25 mouse cellular contexts compared by ENCODE assay signal in genomic region chr5:129924820-129925452, GRCm38 (mm10). TPM values are rescaled to one million over a fixed set of nuclear protein-coding genes. Genes with fewer than 3 reads are reported as not detected.
DNase-seq lines count a peak whose midpoint lies in the region; ATAC-seq and TF ChIP-seq lines count a peak whose summit lies in the region.
"Had no signal": no experiment of that assay in that cellular context is flagged by ENCODE, and none has a peak within 500 bp of the region (broad histone marks: within the 10 kb centered on the region; RNA-seq: fewer than 3 reads in every experiment).

No protein-coding gene starts in this region.

- H3K4me3 ChIP-seq in lung, adult 2 months (replicated peaks; ENCODE audit: extremely low read depth, low read depth, low read length), result no peak overlapping the region
- H3K4me3 ChIP-seq in intestine, postnatal 0 days (ENCODE audit: low read depth, low read length), result no peak overlapping the region
- no peak overlapping the region for H3K4me3 ChIP-seq in hindbrain, embryonic 11.5 days (ENCODE audit: low read depth, low read length)
- H3K4me3 ChIP-seq: embryonic facial prominence, embryonic 10.5 days; heart, embryonic 15.5 days; layer of hippocampus, adult 2 months; limb, embryonic 12.5 days; liver, embryonic 13.5 days; lung, embryonic 15.5 days; midbrain, embryonic 12.5 days; neural tube, embryonic 15.5 days had no signal

- DNase-seq in lung, postnatal 36 days, result peak; percentile 14
- DNase-seq in lung, adult 2 months, result no peak
- DNase-seq in kidney, postnatal 25 days, result peak; percentile 36 to 65
- peak; percentile 49 for DNase-seq in yolk sac, embryonic 10.5 days (ENCODE audit: low spot score)
- no peak for DNase-seq in hindbrain, embryonic 11.5 days (ENCODE audit: low spot score)
- DNase-seq in right cerebral cortex, postnatal 4 days, result no peak
- no peak for DNase-seq in ovary, postnatal 10 days (ENCODE audit: low spot score)
- DNase-seq: adrenal gland, postnatal 25 days; cerebellum, adult 9-11 months; gastrocnemius, postnatal 25 days; heart, postnatal 36 days; layer of hippocampus, postnatal 36 days; liver, embryonic 13.5 days; lung, postnatal 4 days had no signal

- no peak overlapping the region for H3K4me2 ChIP-seq in intestine, postnatal 0 days (replicated peaks; ENCODE audit: low read depth)
- H3K4me2 ChIP-seq in hindbrain, embryonic 11.5 days (replicated peaks; ENCODE audit: low read depth, low read length), result no peak overlapping the region
- H3K4me2 ChIP-seq: heart, embryonic 15.5 days; hindbrain, embryonic 14.5 days; limb, embryonic 12.5 days; liver, embryonic 13.5 days; lung, embryonic 15.5 days; midbrain, embryonic 12.5 days; neural tube, embryonic 15.5 days had no signal

- TF ChIP-seq POLR2A in lung, adult 2 months (IDR thresholded peaks at IDR 0.05; ENCODE audit: borderline replicate concordance, extremely low read depth, low read depth, low read length), result no peak

- H3K4me1 ChIP-seq in lung, adult 2 months (ENCODE audit: control insufficient read depth, insufficient read depth, low read length), result no peaks in the 10 kb centered on the region; the same call in 1 of the 2 replicates
- H3K4me1 ChIP-seq in intestine, postnatal 0 days (replicated peaks; ENCODE audit: control insufficient read depth, insufficient read depth, low read length), result no peaks in the 10 kb centered on the region
- H3K4me1 ChIP-seq in hindbrain, embryonic 11.5 days (replicated peaks; ENCODE audit: control insufficient read depth, insufficient read depth, low read length), result no peaks in the 10 kb centered on the region
- H3K4me1 ChIP-seq: embryonic facial prominence, embryonic 10.5 days; heart, embryonic 15.5 days; limb, embryonic 12.5 days; neural tube, embryonic 15.5 days had no signal

- H3K27ac ChIP-seq in intestine, postnatal 0 days (ENCODE audit: low read depth, low read length), result peak overlapping the region; percentile 66
- H3K27ac ChIP-seq in hindbrain, embryonic 11.5 days (ENCODE audit: low read depth, low read length), result no peak overlapping the region
- H3K27ac ChIP-seq: embryonic facial prominence, embryonic 10.5 days; heart, embryonic 15.5 days; hindbrain, embryonic 14.5 days; layer of hippocampus, adult 2 months; limb, embryonic 12.5 days; liver, embryonic 13.5 days; lung, embryonic 15.5 days; midbrain, embryonic 12.5 days; neural tube, embryonic 15.5 days had no signal

- H3K36me3 ChIP-seq in intestine, postnatal 0 days (ENCODE audit: control insufficient read depth, insufficient read depth), result no peaks in the 10 kb centered on the region
- no peaks in the 10 kb centered on the region for H3K36me3 ChIP-seq in hindbrain, embryonic 11.5 days (ENCODE audit: control insufficient read depth, insufficient read depth, low read length)
- H3K36me3 ChIP-seq: embryonic facial prominence, embryonic 10.5 days; heart, embryonic 15.5 days; limb, embryonic 12.5 days; liver, embryonic 13.5 days; lung, embryonic 15.5 days; midbrain, embryonic 12.5 days; neural tube, embryonic 15.5 days had no signal

- WGBS in lung, adult 2 months, result 56% methylated on average over 8 of the region's 8 CpGs
- WGBS in intestine, postnatal 0 days, result 52% methylated on average over 8 of the region's 8 CpGs
- 87% methylated on average over 8 of the region's 8 CpGs for WGBS in hindbrain, embryonic 11.5 days

- no peak overlapping the region for H3K9ac ChIP-seq in intestine, postnatal 0 days (ENCODE audit: low read depth, low read length)
- no peak overlapping the region for H3K9ac ChIP-seq in hindbrain, embryonic 11.5 days (ENCODE audit: low read depth, low read length)
- H3K9ac ChIP-seq: heart, embryonic 15.5 days; hindbrain, embryonic 14.5 days; limb, embryonic 12.5 days; liver, embryonic 13.5 days; lung, embryonic 15.5 days; midbrain, embryonic 12.5 days; neural tube, embryonic 15.5 days had no signal

- no peaks in the 10 kb centered on the region for H3K27me3 ChIP-seq in intestine, postnatal 0 days (replicated peaks; ENCODE audit: control insufficient read depth, insufficient read depth, low read length)
- H3K27me3 ChIP-seq in hindbrain, embryonic 11.5 days (ENCODE audit: control insufficient read depth, insufficient read depth, low read length), result no peaks in the 10 kb centered on the region
- H3K27me3 ChIP-seq: heart, embryonic 15.5 days; limb, embryonic 12.5 days; liver, embryonic 13.5 days; lung, embryonic 15.5 days; midbrain, embryonic 12.5 days; neural tube, embryonic 15.5 days had no signal

- ATAC-seq in intestine, postnatal 0 days, result peak; percentile 92
- ATAC-seq in hindbrain, embryonic 11.5 days (ENCODE audit: low FRiP score), result no peak
- ATAC-seq: forebrain, embryonic 16.5 days; inflammation-experienced regulatory T-cells, adult 6 months had no signal

- TF ChIP-seq CTCF in lung, adult 2 months (IDR thresholded peaks at IDR 0.05; ENCODE audit: insufficient read depth, low read length), result no peak
- no peak for TF ChIP-seq CTCF in intestine, postnatal 0 days (IDR thresholded peaks at IDR 0.05; ENCODE audit: low read depth)

- H3K9me3 ChIP-seq in intestine, postnatal 0 days (ENCODE audit: control insufficient read depth), result no peaks in the 10 kb centered on the region
- H3K9me3 ChIP-seq in hindbrain, embryonic 11.5 days (ENCODE audit: control insufficient read depth, low read length), result no peaks in the 10 kb centered on the region
- H3K9me3 ChIP-seq: embryonic facial prominence, embryonic 10.5 days; heart, embryonic 15.5 days; limb, embryonic 12.5 days; liver, embryonic 13.5 days; lung, embryonic 15.5 days; midbrain, embryonic 12.5 days; neural tube, embryonic 15.5 days had no signal

RNA-seq across cellular contexts. Expression of gene Nupr1l, which starts 16.6 kb away (rescaled TPM):
- polyA plus RNA-seq in lung, adult 2 months (2012; rRNA removed), result 6.4 and 10.4 TPM in 2 replicates
- 3.3 and 3.8 TPM in 2 replicates for polyA plus RNA-seq in intestine, postnatal 0 days (2015; fragmentation: Nextera tagmentation; extraction: Ambion mirVana)
- polyA plus RNA-seq in hindbrain, embryonic 11.5 days (2014; fragmentation: Nextera tagmentation; extraction: Ambion mirVana), result 5.1 and 5.7 TPM in 2 replicates

RNA-seq across cellular contexts. Expression of gene Vkorc1l1, which starts 16.8 kb away (rescaled TPM):
- 9.7 and 19.5 TPM in 2 replicates for polyA plus RNA-seq in lung, adult 2 months (2012; rRNA removed)
- 84.7 and 92.1 TPM in 2 replicates for polyA plus RNA-seq in intestine, postnatal 0 days (2015; fragmentation: Nextera tagmentation; extraction: Ambion mirVana)
- 28.5 and 34.1 TPM in 2 replicates for polyA plus RNA-seq in hindbrain, embryonic 11.5 days (2014; fragmentation: Nextera tagmentation; extraction: Ambion mirVana)

RNA-seq across cellular contexts. Expression of gene Phkg1, which starts 26.6 kb away (rescaled TPM):
- polyA plus RNA-seq in lung, adult 2 months (2012; rRNA removed), result 2.4 and 6.9 TPM in 2 replicates
- not detected in 2 replicates for polyA plus RNA-seq in intestine, postnatal 0 days (2015; fragmentation: Nextera tagmentation; extraction: Ambion mirVana)
- polyA plus RNA-seq in hindbrain, embryonic 11.5 days (2014; fragmentation: Nextera tagmentation; extraction: Ambion mirVana), result 0.07 and 0.14 TPM in 2 replicates

RNA-seq across cellular contexts. Expression of gene Zbed5, which starts 29.4 kb away (rescaled TPM):
- polyA plus RNA-seq in lung, adult 2 months (2012; rRNA removed), result 0.95 and 1.3 TPM in 2 replicates
- 1.8 and 2.4 TPM in 2 replicates for polyA plus RNA-seq in intestine, postnatal 0 days (2015; fragmentation: Nextera tagmentation; extraction: Ambion mirVana)
- 8.2 and 9.2 TPM in 2 replicates for polyA plus RNA-seq in hindbrain, embryonic 11.5 days (2014; fragmentation: Nextera tagmentation; extraction: Ambion mirVana)

RNA-seq across cellular contexts. Expression of gene Chchd2, which starts 37.7 kb away (rescaled TPM):
- polyA plus RNA-seq in lung, adult 2 months (2012; rRNA removed), result 686 and 760 TPM in 2 replicates
- polyA plus RNA-seq in intestine, postnatal 0 days (2015; fragmentation: Nextera tagmentation; extraction: Ambion mirVana), result 1,534 and 1,607 TPM in 2 replicates
- 935 and 992 TPM in 2 replicates for polyA plus RNA-seq in hindbrain, embryonic 11.5 days (2014; fragmentation: Nextera tagmentation; extraction: Ambion mirVana)

Comparison
In these comparisons a context has a peak if more than half of its experiments do, and no peak if none do; other contexts are left out.
1. DNase-seq: peak in lung, postnatal 36 days (single experiment), kidney, postnatal 25 days (2 of 2) and yolk sac, embryonic 10.5 days (single experiment); none in lung, adult 2 months (single experiment), hindbrain, embryonic 11.5 days (single experiment), right cerebral cortex, postnatal 4 days (single experiment) and ovary, postnatal 10 days (single experiment).